Mouse (Mus musculus) monocyte, adult 2 months (primary cell): ENCODE results near the gene Gstm2.
"Not testable (repeated sequence)": the region's sequence is repeated elsewhere in the genome, so short reads cannot be mapped to it uniquely, and the experiment has no call there.

Experiments
- DNase-seq, 2 experiments: peaks; one replicate each; pipeline ENCODE4 v3.0.0; 2022; ENCODE audit warnings: low spot score in 2 of 2, low read depth in 1 of 2

Gstm2 gene

DNA sequence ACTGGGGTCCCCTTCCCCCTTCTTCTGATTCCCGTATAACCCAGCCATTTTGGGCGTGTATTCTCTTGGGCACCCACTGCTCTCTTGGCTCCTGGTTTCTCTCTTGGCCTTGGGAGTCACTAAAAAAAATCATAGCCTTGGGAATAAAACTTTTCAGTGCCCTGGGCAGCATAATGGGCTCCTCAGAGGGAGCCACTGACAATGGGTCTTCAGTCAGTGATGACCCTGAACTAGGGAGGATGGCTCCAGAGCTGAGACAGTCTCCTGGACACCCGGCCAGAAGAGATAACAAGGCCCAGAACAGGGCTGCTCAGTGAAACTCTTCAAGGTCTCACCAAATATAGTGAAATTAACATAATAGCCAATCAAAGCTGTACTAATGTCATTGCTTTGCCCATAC, 12.3 kb upstream of the Gstm2 start:
- no peak for DNase-seq

DNA sequence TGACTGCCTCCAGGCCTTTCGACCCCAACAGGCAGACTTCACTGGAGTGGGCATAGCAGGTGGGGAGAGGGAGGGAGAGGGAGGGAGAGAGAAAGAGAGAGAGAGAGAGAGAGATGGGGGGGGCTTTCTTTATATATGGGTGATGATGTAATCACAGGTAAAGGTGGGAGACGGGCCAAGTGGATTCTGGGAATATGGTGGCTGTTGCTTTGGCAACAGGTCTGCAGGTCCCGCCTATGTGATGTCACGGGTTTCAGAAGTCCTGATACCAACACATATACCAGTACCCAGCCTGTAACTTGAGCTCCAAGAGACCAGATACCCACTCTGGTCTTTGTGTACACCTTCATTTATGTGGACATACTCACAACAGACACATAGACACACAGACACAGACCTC, 10.3 kb upstream of the Gstm2 start:
- DNase-seq, result no peak

DNA sequence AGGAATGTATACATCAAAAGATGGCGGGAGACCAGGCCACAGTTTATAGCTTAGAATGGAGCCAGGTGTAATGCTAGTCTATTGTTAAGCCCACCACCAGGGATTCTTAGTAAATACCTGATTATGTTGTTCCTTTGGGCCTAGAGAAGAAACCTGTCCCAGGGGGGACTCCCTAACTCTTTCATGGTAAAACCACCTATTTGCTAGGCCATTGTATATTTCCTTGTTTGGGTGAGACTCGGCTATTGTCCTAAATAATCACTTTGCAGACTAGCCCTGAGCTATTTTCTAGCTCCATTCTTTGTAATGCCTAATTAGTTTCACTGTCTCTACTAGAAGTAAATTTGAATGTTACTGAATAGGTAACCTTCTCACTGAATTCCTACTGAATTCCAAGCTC, 9.7 kb upstream of the Gstm2 start:
- not testable (repeated sequence) for DNase-seq

DNA sequence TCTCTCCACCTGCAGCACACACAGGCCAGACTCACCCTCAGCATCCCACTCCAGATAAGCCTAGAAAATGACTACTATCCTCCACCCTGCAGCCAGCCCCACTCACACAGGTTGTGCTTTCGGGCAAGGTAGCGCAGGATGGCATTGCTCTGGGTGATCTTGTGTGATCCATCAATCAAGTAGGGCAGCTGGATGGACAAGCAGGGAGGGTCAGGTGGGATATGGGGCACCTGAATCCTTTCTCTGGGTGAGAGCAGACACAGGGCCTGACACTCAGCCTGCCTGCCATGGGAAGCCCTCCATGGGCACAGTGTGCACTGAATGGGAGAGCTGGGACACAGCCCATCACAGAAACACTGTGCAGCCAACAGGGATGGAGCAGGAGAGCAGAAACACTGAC, 1.1 kb downstream of the Gstm2 start:
- not testable (repeated sequence) for DNase-seq

DNA sequence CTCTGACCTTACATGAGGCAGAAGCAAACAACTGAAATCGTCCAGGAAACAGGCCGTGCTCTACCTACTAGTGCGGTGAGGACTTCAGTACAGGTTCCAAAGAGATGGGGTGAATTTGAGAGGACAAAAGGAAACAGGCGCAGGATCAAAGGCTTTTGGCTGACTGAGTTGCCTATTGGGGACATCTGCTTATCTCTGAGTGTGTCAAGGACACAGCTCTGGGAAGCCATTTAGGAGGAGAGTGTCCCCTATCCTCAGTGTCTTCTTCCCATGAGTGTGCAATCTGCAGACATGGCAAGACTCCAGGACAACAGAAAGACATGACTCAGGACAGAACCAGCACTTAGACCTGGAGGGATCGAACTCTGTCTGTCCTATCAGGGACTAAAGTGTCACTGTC, 1.8 kb downstream of the Gstm2 start:
- no peak for DNase-seq

DNA sequence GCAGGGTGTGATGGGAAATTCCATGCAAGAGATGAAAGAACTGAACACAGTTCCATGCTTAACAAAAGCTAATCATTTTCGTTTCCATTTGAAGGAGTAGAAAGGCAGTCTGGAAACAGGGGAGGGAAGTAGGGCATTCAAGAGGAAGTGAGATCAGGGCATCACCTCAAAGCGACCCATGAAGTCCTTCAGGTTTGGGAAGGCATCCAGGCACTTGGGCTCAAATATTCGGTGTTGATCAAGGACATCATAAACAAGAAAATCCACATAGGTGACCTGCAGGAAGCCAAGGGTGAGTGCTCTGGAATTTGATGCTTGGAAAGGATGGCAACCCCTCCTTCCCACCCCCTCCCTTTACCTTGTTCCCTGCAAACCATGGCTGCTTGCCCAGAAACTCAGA, 2.5 kb downstream of the Gstm2 start:
- DNase-seq, result no peak

DNA sequence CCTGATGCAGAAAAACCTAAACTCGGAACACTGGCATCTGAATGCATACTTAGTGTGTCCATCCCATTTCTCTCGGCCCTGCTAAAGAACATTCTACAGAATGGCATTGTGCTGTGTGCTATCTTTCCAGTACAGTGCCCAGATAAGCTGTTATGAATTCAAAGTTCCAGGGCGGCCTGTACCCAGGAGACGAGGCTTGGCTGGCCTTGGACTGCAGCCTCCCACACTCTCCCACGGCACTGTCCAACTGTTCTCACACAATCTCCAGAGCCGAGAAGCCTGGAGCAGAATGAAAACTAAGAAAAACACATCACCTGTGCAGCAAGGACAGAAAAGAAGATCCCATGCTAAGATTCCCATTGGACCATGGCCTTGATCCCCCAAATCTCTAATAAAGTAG, 3.5 kb downstream of the Gstm2 start:
- no peak for DNase-seq

DNA sequence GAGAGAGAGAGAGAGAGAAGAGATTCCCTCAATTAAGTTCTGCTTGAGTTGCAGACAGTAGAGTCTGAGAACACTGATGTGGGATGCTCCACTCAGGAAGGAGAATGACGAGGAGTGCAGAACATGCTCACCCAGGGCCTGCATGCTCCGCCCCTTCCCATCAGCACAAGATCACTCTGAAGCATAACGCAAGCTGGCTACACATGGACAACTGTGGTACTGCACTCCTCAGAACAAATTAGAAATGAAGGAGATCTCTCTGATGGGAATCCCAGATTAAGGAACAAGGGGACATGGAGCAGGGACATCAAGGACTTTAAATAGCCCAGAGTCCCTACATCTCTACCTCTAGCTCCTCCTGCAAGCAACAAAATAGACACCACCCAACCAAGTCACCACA, 5.0 kb downstream of the Gstm2 start:
- DNase-seq, result no peak

DNA sequence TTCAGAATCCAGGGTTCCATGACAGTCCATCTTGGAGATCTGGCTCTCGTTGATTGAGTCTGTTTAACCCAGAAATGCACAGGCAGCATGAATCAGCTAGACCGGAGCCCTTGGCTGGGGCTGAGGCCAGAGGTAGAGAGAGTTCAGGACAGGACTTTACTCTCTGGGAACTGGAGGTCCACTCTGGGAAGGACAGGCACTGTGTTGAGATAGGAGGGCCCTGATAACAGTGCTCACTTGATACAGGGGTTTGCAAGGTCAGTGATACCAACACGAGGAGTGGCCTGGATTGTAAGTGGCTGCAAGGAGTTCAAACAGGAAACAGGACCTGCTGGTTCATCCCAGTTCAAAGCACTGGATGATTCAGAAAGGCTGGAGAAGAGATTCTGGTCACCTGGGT, 8.6 kb downstream of the Gstm2 start:
- no peak for DNase-seq

DNA sequence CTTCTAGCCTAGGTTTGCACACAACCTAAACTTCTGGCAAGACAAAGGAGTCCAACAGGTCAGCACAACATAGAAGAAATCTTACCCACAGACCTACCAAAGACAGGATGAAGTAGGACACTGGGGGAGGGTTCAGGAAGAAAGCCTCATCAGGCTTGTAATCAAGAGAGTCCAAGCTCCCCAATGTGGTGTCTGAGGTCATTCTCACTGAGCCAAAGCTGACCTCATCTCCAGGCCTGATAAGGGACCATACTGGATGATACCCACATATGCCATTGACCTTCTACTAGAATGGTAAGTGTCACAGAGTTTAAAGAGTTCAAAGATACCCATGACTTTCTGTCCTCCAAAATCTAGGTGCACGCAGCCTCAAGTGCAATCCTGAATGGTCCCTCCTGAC, 12.0 kb downstream of the Gstm2 start:
- no peak for DNase-seq

DNA sequence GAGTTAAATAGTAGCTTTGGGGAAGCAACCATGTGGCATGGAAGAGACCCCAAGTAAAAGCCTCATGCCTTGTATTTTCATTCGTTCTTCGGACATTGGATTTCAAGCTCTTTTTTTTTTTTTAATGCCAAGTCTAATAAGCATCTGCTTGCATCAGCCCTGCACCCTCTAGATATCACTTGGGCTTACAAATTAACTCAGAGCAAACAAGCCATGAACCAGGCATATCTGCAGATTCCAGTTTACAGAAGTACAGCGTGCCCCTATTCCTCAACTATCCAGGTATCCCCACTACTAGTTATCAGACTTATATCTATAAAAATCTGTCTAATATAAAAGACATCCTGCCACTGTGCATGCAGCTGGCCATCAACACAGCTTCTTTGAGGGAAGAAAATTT, 14.2 kb downstream of the Gstm2 start:
- DNase-seq, result no peak

DNA sequence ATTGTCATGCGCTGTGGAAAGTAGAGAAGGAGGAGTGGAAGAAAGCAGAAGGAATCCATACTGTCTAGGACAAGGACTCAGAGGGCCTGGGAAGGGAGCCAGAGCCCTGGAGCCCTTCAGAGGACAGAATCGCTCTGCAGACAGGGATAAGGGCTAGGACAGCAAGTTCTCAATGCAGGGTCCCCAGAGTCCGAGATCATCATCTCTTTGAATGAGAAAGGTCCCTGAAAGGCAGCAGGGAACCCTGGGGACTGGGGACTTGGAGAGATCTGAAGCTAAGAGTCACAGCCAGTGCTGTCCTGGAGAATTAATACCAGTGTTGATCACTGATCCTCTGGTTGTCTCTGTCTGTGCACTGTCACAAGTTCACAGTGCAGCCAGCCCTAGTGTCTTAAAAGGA, 15.2 kb downstream of the Gstm2 start:
- DNase-seq, result not testable (repeated sequence)

DNA sequence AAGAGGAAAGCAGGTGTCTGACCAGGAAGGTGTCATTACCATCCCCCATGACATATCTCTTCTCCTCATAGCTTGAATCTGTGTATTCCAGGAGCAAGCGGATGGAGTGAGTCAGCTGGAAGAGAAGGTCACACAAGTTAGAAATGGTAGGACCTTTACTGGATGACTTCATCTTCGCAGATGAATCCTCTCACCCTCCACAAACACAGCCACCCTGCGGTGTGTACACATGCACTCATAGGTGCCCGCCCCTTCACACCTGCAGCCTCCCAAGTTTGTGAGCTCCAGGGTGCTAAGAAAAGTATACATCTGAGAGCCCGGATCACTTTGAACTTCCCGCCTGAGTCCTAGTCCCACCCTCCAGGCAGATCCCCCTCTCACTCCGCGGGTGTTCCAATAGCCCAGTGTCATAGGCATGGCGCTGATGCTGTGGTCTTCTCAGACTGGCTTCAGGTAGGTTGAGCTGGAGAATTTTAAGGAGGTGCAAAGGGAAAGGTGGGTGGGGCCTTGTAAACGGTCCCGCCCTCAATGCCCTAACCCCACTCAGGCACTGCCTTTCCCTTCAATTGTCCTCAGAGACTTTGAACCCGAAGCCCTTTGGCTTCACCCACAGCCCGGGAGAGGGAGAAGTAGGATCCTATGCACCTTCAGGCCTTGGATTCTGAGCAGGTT, 17.4 kb downstream of the Gstm2 start, which contains the start of gene Gstm3:
Gstm3 (minus strand) TSS at position 560 of the 672 bp plus-strand sequence.
- no peak for DNase-seq

DNA sequence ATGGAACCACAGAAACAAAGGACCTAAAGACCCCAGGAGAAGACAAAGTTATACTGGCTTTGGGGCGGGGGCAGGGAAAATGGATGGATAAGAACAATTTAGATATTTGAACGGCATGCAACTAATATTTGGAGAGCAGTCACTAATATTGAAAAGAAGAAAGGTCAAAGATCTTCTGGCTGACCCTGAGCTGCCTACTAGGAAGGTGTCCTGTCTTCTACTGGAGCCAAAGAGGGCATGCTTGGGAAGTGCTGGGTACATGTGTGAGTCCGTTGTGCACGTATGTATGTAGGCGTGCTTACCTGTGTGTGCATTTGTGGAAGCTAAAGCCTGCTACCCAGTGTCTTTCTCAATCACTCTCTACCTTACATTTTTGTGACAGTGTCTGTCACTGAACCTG, 19.6 kb downstream of the Gstm2 start:
- no peak for DNase-seq

DNA sequence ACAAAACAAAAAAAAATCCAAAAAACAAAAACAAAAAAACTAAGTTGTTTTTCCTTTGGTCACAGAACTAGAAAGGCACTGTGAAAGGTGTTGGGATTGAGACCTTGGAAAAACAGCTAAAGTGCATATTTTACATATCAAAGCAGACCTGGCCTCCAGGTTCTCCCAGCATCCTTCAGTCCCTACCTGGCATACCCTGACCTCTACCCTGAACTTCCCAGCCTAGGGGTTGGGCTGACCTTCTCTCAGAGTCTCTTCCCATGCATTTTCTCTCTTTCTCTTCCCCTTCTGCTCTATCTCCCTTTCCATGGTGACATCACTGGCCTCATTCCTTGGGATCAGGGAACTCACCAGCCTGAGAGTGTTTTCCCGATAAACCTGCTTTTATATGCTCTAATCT, 20.7 kb downstream of the Gstm2 start:
- no peak for DNase-seq

DNA sequence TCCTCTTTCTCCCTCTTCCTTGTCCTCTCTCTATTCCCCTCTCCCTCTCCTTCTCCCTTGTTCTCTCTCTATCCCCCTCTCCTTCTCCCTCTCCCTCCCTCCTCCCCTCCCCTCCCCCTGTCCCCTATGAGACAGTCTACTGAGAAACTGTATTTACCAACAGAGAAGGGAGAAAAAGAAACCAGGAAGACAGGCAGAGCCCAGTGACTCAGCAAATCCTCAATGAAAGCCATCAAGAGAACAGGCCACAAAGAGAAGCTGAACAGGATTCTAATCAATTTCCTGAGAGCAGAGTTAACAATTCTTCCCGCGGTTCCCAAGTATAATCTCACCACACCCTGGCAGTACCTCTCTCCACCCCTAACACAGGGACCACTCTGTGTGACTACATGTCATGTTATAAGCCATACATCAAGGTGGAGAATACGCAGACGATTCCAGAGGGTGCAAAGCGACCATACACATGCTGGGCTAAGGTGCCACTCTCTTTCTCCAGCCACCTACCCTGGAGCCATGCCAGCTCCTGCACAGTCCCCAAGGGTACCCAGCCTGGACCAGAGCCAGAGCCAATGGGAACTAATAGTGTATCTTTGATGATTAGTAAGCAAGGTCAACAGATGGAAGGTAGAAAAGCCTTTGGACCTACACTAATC, 21.5 kb downstream of the Gstm2 start:
- no peak for DNase-seq

DNA sequence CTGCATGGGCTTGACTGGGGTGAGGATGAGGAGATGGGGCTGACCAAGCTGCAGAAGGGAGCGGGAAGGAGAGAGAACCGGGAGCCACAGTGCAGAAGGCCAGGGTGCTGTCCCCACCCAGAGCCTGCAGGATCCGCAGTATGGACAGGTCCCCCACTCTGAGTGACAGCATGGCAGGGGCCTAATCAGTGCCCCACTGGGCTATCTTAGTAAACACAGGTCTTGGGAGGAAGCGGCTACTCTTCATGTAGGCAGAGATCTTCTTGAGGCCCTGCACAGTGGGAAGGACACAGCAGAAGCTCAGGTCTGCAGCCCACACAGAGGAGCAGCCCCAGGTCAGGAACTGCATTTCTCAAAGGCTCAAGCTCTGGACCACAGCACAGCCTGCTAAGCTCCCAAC, 22.2 kb downstream of the Gstm2 start:
- no peak for DNase-seq

DNA sequence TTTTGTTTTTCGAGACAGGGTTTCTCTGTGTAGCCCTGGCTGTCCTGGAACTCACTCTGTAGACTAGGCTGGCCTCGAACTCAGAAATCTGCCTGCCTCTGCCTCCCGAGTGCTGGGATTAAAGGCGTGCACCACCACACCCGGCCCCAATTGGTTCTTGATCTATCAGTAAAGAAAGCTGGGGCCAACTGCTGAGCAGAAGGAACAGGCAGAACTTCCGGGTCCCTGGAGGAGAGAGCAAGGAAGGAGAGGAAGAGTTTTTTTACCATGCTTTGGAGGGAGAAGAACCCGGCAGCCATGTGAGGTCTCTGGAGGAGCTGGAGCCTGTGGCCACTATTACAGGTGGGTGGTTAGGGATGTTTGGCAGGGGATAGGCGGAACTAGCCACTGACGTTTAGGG, 31.0 kb downstream of the Gstm2 start:
- not testable (repeated sequence) for DNase-seq

DNA sequence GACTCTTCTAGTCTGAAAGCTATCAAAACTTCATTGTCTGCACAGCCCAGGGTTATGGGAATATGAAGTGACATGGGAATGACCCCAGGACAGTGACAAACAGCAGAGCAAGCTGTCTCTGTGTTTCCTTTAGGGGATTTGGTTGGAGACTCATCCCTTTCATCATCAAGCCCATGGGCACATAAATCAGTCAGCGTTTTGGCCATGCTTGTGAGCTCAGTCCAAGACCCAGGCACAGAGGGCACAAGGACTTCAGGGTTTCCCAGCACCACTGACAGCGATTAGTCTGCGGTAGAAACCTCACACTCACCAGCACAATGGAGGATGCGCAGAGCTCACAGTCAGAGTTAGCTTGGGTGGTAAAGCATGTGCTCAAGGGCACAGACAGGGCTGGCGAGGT, 32.3 kb downstream of the Gstm2 start:
- DNase-seq, result no peak

DNA sequence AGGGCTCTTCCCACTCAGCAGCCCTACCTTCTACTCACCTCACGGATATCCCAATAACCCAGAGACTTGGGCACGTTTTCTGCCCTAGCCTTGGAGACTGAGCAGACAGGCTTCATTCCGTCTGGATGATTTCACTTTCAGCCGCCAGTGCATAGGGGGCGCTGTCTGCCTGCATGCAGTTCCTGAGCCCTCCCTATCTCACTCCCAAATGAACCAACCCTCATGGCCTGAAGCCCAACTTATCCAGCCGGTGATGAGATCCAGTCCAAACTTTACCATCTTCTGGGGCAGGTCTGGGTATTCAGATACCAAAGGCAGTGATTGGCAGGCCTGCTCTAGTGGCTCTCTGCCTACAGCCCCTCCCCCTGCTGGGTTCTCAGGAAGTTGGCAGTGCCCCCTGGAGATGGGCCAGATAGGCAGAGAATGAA, 32.9 kb downstream of the Gstm2 start:
- peak in 1 of 2 experiments; percentile 26 for DNase-seq

DNA sequence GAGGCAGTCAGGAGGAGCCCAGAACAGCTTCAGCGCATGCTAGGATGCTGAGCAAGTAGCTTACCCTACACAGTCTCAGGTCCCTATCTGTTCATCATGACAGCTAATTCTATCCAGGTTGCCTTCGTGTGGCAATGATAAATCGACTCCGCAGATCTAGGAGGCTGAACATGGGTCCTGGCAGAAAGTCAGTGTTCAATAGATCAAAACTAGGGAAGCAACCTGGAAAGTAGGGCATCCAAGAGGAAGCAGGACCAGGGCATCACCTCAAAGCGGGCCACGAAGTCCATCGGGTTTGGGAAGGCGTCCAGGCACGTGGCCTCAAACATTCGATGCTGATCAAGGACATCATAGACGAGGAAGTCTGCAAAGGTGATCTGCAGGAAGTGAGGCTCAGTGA, 35.7 kb downstream of the Gstm2 start:
- DNase-seq, result no peak

DNA sequence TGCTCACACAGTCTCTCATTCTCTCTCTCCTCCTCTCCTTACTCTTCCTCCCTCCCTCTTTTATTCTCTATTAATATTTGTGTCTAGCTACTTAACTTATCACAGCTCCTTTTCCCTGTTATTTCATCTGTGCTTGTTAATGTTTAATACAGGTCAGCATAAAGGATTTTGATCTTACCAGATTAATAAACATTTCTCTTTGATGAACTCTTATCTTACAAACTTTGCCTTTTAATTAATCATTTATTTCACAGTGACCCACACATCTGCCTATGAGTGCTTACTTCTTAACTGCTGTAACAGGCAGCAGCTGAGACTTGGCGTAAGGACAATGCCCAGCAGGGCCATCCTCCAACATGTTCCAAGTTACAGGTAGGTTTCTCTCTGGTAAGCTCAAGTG, 36.8 kb downstream of the Gstm2 start:
- DNase-seq, result not testable (repeated sequence)

DNA sequence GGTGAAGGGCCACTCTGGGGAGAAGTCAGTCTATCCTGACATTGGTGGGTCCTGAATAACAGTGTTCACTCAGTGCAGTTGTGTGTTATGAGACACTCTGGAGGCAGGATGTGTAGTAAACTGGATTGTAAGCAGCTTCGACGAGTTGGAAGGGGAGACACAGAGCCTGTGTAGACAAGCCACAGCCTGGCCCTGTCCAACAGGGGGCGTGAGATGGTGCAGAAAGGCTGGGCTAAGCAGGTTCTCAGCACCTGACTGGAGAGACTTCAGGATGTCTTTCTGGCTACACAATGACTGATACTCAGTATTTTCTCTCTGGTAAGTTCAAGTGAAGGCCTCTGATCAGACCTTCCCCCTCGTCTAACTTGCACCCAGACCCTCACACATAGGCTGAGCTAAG, 40.5 kb downstream of the Gstm2 start:
- DNase-seq, result no peak
